Mouse (Mus musculus) bone marrow, adult 2 months (tissue): ENCODE results near the gene Zfp64.
A peak's percentile ranks its signal among the peaks of the same experiment; 100 is the strongest.

Source experiments
- CTCF ChIP-seq: fragments of 200-500 bp; IDR thresholded peaks from 2 replicates; pipeline ENCODE4 v1.5.1; 2011; ENCODE audit warnings: low read length, control low read depth; ENCODE audit not compliant: control insufficient read depth, insufficient read depth
- POLR2A ChIP-seq: fragments of 200-500 bp; IDR thresholded peaks from 2 replicates; pipeline ENCODE4 v1.6.1; 2011; ENCODE audit warnings: low read depth, mild to moderate bottlenecking, control low read depth, low read length, borderline replicate concordance; ENCODE audit not compliant: control insufficient read depth

DNA sequence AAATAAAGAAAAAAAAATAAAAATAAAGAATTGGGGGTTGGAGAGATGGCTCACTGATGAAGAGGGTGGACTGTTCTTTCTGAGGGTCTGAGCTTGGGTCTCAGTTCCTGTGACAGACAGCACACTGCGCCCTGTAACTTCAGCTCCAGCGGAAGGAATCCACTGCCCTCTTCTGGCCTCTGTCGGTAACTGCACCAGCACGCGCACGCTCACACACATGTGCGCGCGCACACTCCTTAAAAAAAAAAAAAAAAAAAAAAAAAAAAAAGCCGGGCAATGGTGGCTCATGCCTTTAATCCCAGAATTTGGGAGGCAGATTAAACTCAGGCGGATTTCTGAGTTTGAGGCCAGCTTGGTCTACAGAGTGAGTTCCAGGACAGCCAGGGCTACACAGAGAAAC lies 24.4 kb upstream of the Zfp64 start:
- TF ChIP-seq POLR2A (no peak), CTCF (0 out of 2 replicates have a peak, but pooled peaks have one; percentile 17)
